Mouse (Mus musculus) C2C12 (cell line): ENCODE data around the gene Supt5.

ENCODE experiments used
- CTCF ChIP-seq: IDR thresholded peaks from one replicate; pipeline ENCODE4 v1.5.1; 2011; ENCODE audit not compliant: control insufficient read depth, insufficient read depth, insufficient read length
- MAX ChIP-seq: IDR thresholded peaks from one replicate; pipeline ENCODE4 v1.6.1; 2011; ENCODE audit warnings: mild to moderate bottlenecking, control low read depth

- no peak for TF ChIP-seq CTCF
- no peak for TF ChIP-seq MAX
Measured at GRCm38 (mm10) chr7:28375176-28375921, 36.8 kb upstream of the Supt5 start.
